Comparison of ENCODE assay signal across 13 mouse cellular contexts in genomic region chr8:46612913-46613312, GRCm38 (mm10). TPM values are rescaled to one million over a fixed set of nuclear protein-coding genes. Genes with fewer than 3 reads are reported as not detected.
DNase-seq lines count a peak whose midpoint lies in the region; ATAC-seq and TF ChIP-seq lines count a peak whose summit lies in the region.
"Had no signal": no experiment of that assay in that cellular context is flagged by ENCODE, and none has a peak within 500 bp of the region (broad histone marks: within the 10 kb centered on the region; RNA-seq: fewer than 3 reads in every experiment).

No protein-coding gene starts in this region.

- H3K27ac ChIP-seq in gastrocnemius, adult 2 months = peak overlapping the region; percentile 79
- H3K27ac ChIP-seq in kidney, embryonic 15.5 days = no peak overlapping the region
- H3K27ac ChIP-seq: hindbrain, embryonic 10.5 days had no signal

- intact Hi-C loops in gastrocnemius, adult 2 months (cut with DNase I) = no loop called here
- intact Hi-C loops in heart, postnatal 10 days (cut with DNase I) = no loop called here

- peak; percentile 39 for DNase-seq in gastrocnemius, adult 2 months
- DNase-seq in gastrocnemius, adult 18-20 months (ENCODE audit: low spot score) = no peak
- DNase-seq in kidney, adult 9 months = peak; percentile 9
- DNase-seq in NIH3T3 (ENCODE audit: low read depth) = peak; percentile 44
- DNase-seq in heart, postnatal 10 days = peak; percentile 50 to 52
- DNase-seq in left cerebral cortex, adult 8-10 months (ENCODE audit: low spot score in 2 of 2) = no peak
- no peak for DNase-seq in Muller cell, postnatal 12 days (ENCODE audit: inconsistent ontology term)
- DNase-seq: adrenal gland, postnatal 36 days; cerebellum, adult 11 months; thymus, adult 2 months had no signal

- no peaks in the 10 kb centered on the region for H3K27me3 ChIP-seq in kidney, embryonic 15.5 days

- peak overlapping the region; percentile 52 for H3K4me3 ChIP-seq in gastrocnemius, adult 2 months
- H3K4me3 ChIP-seq in kidney, embryonic 15.5 days (replicated peaks) = no peak overlapping the region
- H3K4me3 ChIP-seq: hindbrain, embryonic 10.5 days had no signal

- peaks cover 15% of the 10 kb centered on the region for H3K4me1 ChIP-seq in kidney, embryonic 15.5 days

- TF ChIP-seq CTCF in gastrocnemius, adult 2 months (IDR thresholded peaks at IDR 0.05) = no peak

- ATAC-seq in kidney, embryonic 15.5 days (replicated peaks; ENCODE audit: low FRiP score) = no peak

- H3K9me3 ChIP-seq in kidney, embryonic 15.5 days (replicated peaks) = no peaks in the 10 kb centered on the region
- H3K9me3 ChIP-seq: hindbrain, embryonic 10.5 days had no signal

- H3K4me2 ChIP-seq in kidney, embryonic 15.5 days = no peak overlapping the region
- H3K4me2 ChIP-seq: lung, embryonic 14.5 days had no signal

- H3K36me3 ChIP-seq in kidney, embryonic 15.5 days = peaks cover 7% of the 10 kb centered on the region; the same call in 1 of the 2 replicates

- 70% methylated on average over 4 of the region's 4 CpGs for WGBS in kidney, embryonic 15.5 days

- H3K9ac ChIP-seq in kidney, embryonic 15.5 days = no peak overlapping the region
- H3K9ac ChIP-seq: lung, embryonic 14.5 days had no signal

RNA-seq across cellular contexts. Expression of gene Primpol, which starts 4.1 kb away (rescaled TPM):
- total RNA-seq in gastrocnemius, adult 2 months (2021) = 1 to 10 TPM; 1.4 to 2.1 TPM
- total RNA-seq in gastrocnemius, adult 18-20 months (2021) = 1 to 10 TPM; 1.4 to 1.6 TPM
- polyA plus RNA-seq in kidney, embryonic 15.5 days (2015; fragmentation: Nextera tagmentation; extraction: Ambion mirVana) = 14.6 and 15.5 TPM in 2 replicates
- 1 to 10 TPM; 3.7 to 6.5 TPM for total RNA-seq in heart, postnatal 10 days (2021)
- total RNA-seq in left cerebral cortex, adult 8-10 months (2022) = 1 to 10 TPM; 4.5 to 6.3 (median 5.2) TPM

RNA-seq across cellular contexts. Expression of gene Casp3, which starts 4.2 kb away (rescaled TPM):
- total RNA-seq in gastrocnemius, adult 2 months (2021) = 1 to 10 TPM; 1.3 to 1.8 TPM
- 1 to 10 TPM in 1 of 2 experiments, under 1 TPM in 1; 0.94 to 1.5 TPM for total RNA-seq in gastrocnemius, adult 18-20 months (2021)
- polyA plus RNA-seq in kidney, embryonic 15.5 days (2015; fragmentation: Nextera tagmentation; extraction: Ambion mirVana) = 80.9 and 82.5 TPM in 2 replicates
- total RNA-seq in heart, postnatal 10 days (2021) = 10 to 100 TPM; 15.8 to 18.7 TPM
- 10 to 100 TPM; 12.0 to 15.0 (median 13.5) TPM for total RNA-seq in left cerebral cortex, adult 8-10 months (2022)

Comparison
In these comparisons a context has a peak if more than half of its experiments do, and no peak if none do; other contexts are left out.
1. DNase-seq: peak in gastrocnemius, adult 2 months (single experiment), kidney, adult 9 months (single experiment), NIH3T3 (single experiment) and heart, postnatal 10 days (2 of 2); none in gastrocnemius, adult 18-20 months (single experiment), left cerebral cortex, adult 8-10 months (0 of 2) and Muller cell, postnatal 12 days (single experiment).
2. RNA of gene Casp3, which starts 4.2 kb away (total RNA-seq): 15.8 to 18.7 TPM in heart, postnatal 10 days and 12.0 to 15.0 TPM in left cerebral cortex, adult 8-10 months; 1.3 to 1.8 TPM in gastrocnemius, adult 2 months and 0.94 to 1.5 TPM in gastrocnemius, adult 18-20 months; every median in the first group is over 4 times any median in the second.